ENCODE assay signal across 8 mouse cellular contexts in the genomic region with DNA sequence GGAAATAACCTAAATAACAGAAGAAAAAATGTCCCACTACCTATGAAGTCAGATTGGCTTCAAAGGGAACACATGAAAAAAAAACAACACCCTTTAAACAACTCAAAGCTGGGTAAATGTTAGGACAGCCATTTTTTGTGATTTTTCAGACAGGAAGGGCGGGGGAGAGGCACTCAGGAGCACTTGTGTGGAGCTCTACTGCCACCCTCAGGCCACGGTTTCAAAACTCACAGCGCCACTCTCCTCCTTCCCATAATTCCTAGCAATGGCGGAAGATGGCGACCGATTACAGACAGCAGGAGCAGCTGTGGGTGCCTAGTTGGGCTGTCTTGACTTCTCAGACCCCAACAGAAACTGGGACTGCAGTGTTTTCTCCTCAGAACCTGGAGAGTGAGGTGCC.
A peak's percentile ranks its signal among the peaks of the same experiment; 100 is the strongest.
DNase-seq lines count a peak whose midpoint lies in the region; ATAC-seq and TF ChIP-seq lines count a peak whose summit lies in the region.

No protein-coding gene starts in this region.

- DNase-seq in kidney, postnatal 0 days (ENCODE audit: low spot score), result peak; percentile 29
- no peak for DNase-seq in kidney, adult 9 months
- no peak for DNase-seq in ES-E14 (ENCODE audit: low read depth, low spot score)
- DNase-seq in embryonic facial prominence, embryonic 14.5 days (ENCODE audit: low spot score), result peak; percentile 57
- DNase-seq in lung, postnatal 0 days (ENCODE audit: low spot score), result peak; percentile 63
- DNase-seq in testis, postnatal 10 days (ENCODE audit: low spot score), result no peak
- DNase-seq in adrenal gland, postnatal 36 days, result no peak

- no peak overlapping the region for H3K9ac ChIP-seq in kidney, postnatal 0 days (ENCODE audit: low read depth, low read length)
- H3K9ac ChIP-seq in ES-E14 (ENCODE audit: insufficient read depth, low read depth, low read length, poor library complexity, severe bottlenecking), result peak overlapping the region; percentile 56; the same call in 1 of the 2 replicates
- H3K9ac ChIP-seq in embryonic facial prominence, embryonic 14.5 days (ENCODE audit: low read depth, low read length), result no peak overlapping the region
- no peak overlapping the region for H3K9ac ChIP-seq in hindbrain, embryonic 13.5 days
- no peak overlapping the region for H3K9ac ChIP-seq in lung, postnatal 0 days (replicated peaks; ENCODE audit: low read depth)

- no peak for ATAC-seq in kidney, postnatal 0 days (replicated peaks; ENCODE audit: low FRiP score, low read depth)
- no peak for ATAC-seq in embryonic facial prominence, embryonic 14.5 days (ENCODE audit: low read depth)
- ATAC-seq in hindbrain, embryonic 13.5 days (ENCODE audit: low FRiP score), result no peak
- peak; percentile 55; the same call in 1 of the 2 replicates for ATAC-seq in lung, postnatal 0 days

- in situ Hi-C loops in ES-E14 (cut with MboI; ENCODE audit: low sequenced_read_pairs in 2 of 2, unreplicated experiment in 2 of 2), result no loop called here

- H3K27me3 ChIP-seq in kidney, postnatal 0 days (ENCODE audit: insufficient read depth, low read length), result no peaks in the 10 kb centered on the region
- H3K27me3 ChIP-seq in embryonic facial prominence, embryonic 14.5 days (replicated peaks; ENCODE audit: control insufficient read depth, insufficient read depth, low read length), result no peaks in the 10 kb centered on the region
- H3K27me3 ChIP-seq in hindbrain, embryonic 13.5 days, result no peaks in the 10 kb centered on the region
- H3K27me3 ChIP-seq in lung, postnatal 0 days (replicated peaks; ENCODE audit: insufficient read depth, low read length), result no peaks in the 10 kb centered on the region

- no peak overlapping the region for H3K27ac ChIP-seq in kidney, postnatal 0 days
- H3K27ac ChIP-seq in ES-E14 (ENCODE audit: insufficient read depth, low read depth, low read length, poor library complexity, severe bottlenecking), result peak overlapping the region; percentile 40; the same call in 1 of the 2 replicates
- H3K27ac ChIP-seq in embryonic facial prominence, embryonic 14.5 days (replicated peaks; ENCODE audit: low read depth, low read length), result no peak overlapping the region
- peak overlapping the region; percentile 48; the same call in 1 of the 2 replicates for H3K27ac ChIP-seq in hindbrain, embryonic 13.5 days
- no peak overlapping the region for H3K27ac ChIP-seq in lung, postnatal 0 days (ENCODE audit: low read length)

- no peaks in the 10 kb centered on the region for H3K9me3 ChIP-seq in kidney, postnatal 0 days (replicated peaks; ENCODE audit: low read length)
- no peaks in the 10 kb centered on the region for H3K9me3 ChIP-seq in ES-E14 (ENCODE audit: control insufficient read depth, insufficient read depth, low read depth, low read length)
- H3K9me3 ChIP-seq in embryonic facial prominence, embryonic 14.5 days (ENCODE audit: control insufficient read depth, low read length), result no peaks in the 10 kb centered on the region
- H3K9me3 ChIP-seq in hindbrain, embryonic 13.5 days, result no peaks in the 10 kb centered on the region
- no peaks in the 10 kb centered on the region for H3K9me3 ChIP-seq in lung, postnatal 0 days (ENCODE audit: low read length)

- 56% methylated on average over 6 of the region's 6 CpGs for WGBS in kidney, postnatal 0 days
- 52% methylated on average over 6 of the region's 6 CpGs for WGBS in embryonic facial prominence, embryonic 14.5 days
- WGBS in hindbrain, embryonic 13.5 days, result 73% methylated on average over 6 of the region's 6 CpGs
- WGBS in lung, postnatal 0 days, result 78% methylated on average over 6 of the region's 6 CpGs

- no peaks in the 10 kb centered on the region for H3K4me1 ChIP-seq in kidney, postnatal 0 days (replicated peaks; ENCODE audit: insufficient read depth, low read length)
- no peaks in the 10 kb centered on the region for H3K4me1 ChIP-seq in ES-E14 (ENCODE audit: control insufficient read depth in 2 of 2, insufficient read depth in 2 of 2, low read length in 2 of 2, poor library complexity in 1 of 2)
- no peaks in the 10 kb centered on the region for H3K4me1 ChIP-seq in embryonic facial prominence, embryonic 14.5 days (ENCODE audit: control insufficient read depth, insufficient read depth, low read length)
- no peaks in the 10 kb centered on the region for H3K4me1 ChIP-seq in hindbrain, embryonic 13.5 days (replicated peaks)
- no peaks in the 10 kb centered on the region for H3K4me1 ChIP-seq in lung, postnatal 0 days (ENCODE audit: insufficient read depth, low read depth, low read length)

- H3K36me3 ChIP-seq in kidney, postnatal 0 days (ENCODE audit: insufficient read depth, low read length), result peaks cover 9% of the 10 kb centered on the region; the same call in 1 of the 2 replicates
- H3K36me3 ChIP-seq in ES-E14 (ENCODE audit: control insufficient read depth, insufficient read depth, low read length, poor library complexity, severe bottlenecking), result peaks cover 15% of the 10 kb centered on the region
- no peaks in the 10 kb centered on the region for H3K36me3 ChIP-seq in embryonic facial prominence, embryonic 14.5 days (ENCODE audit: control insufficient read depth, insufficient read depth, low read length)
- H3K36me3 ChIP-seq in hindbrain, embryonic 13.5 days, result peaks cover 31% of the 10 kb centered on the region
- no peaks in the 10 kb centered on the region for H3K36me3 ChIP-seq in lung, postnatal 0 days (ENCODE audit: insufficient read depth, low read length)

- 0 out of 2 replicates have a peak overlapping the region, but pooled peaks have one; percentile 9 for H3K4me3 ChIP-seq in kidney, postnatal 0 days (replicated peaks; ENCODE audit: low read depth, low read length)
- peak overlapping the region; percentile 31 to 46; a peak in 3 of 4 replicates for H3K4me3 ChIP-seq in ES-E14 (ENCODE audit: insufficient read depth in 1 of 2, low read depth in 1 of 2, low read length in 2 of 2, poor library complexity in 1 of 2, severe bottlenecking in 1 of 2)
- H3K4me3 ChIP-seq in embryonic facial prominence, embryonic 14.5 days (ENCODE audit: low read depth, low read length), result no peak overlapping the region
- H3K4me3 ChIP-seq in hindbrain, embryonic 13.5 days, result no peak overlapping the region
- H3K4me3 ChIP-seq in lung, postnatal 0 days (ENCODE audit: low read depth, low read length), result peak overlapping the region; percentile 3; the same call in 1 of the 2 replicates

- peak; percentile 70 for TF ChIP-seq CTCF in kidney, postnatal 0 days (IDR thresholded peaks at IDR 0.05; ENCODE audit: low read depth)
- TF ChIP-seq CTCF in lung, postnatal 0 days (IDR thresholded peaks at IDR 0.05), result peak; percentile 77

- peak overlapping the region; percentile 27; the same call in 1 of the 2 replicates for H3K4me2 ChIP-seq in kidney, postnatal 0 days (ENCODE audit: low read length)
- H3K4me2 ChIP-seq in embryonic facial prominence, embryonic 14.5 days (ENCODE audit: low read depth, low read length), result no peak overlapping the region
- H3K4me2 ChIP-seq in hindbrain, embryonic 13.5 days, result peak overlapping the region; percentile 13; the same call in 1 of the 2 replicates
- H3K4me2 ChIP-seq in lung, postnatal 0 days (replicated peaks; ENCODE audit: low read depth, low read length), result no peak overlapping the region

- no peak for TF ChIP-seq EP300 in lung, postnatal 0 days (IDR thresholded peaks at IDR 0.05)

TF ChIP-seq in ES-E14, 5 proteins besides CTCF, POLR2A, EP300 and RAD21:
- TF ChIP-seq ZNF384 (IDR thresholded peaks at IDR 0.05; ENCODE audit: low read depth, low read length), result peak; percentile 99
- TF ChIP-seq HCFC1 (IDR thresholded peaks at IDR 0.05; ENCODE audit: borderline replicate concordance, insufficient read depth, low read length), result peak; percentile 73; the same call in 1 of the 2 replicates
- TF ChIP-seq ZC3H11A (IDR thresholded peaks at IDR 0.05; ENCODE audit: borderline replicate concordance, low read depth, low read length), result no peak
- TF ChIP-seq CHD2 (IDR thresholded peaks at IDR 0.05; ENCODE audit: low read depth, low read length), result no peak
- TF ChIP-seq MAFK (IDR thresholded peaks at IDR 0.05; ENCODE audit: insufficient read depth, low read depth, low read length), result no peak

Comparison
In these comparisons a context has a peak if more than half of its experiments do, and no peak if none do; other contexts are left out.
1. DNase-seq: peak in kidney, postnatal 0 days (single experiment), embryonic facial prominence, embryonic 14.5 days (single experiment) and lung, postnatal 0 days (single experiment); none in kidney, adult 9 months (single experiment), ES-E14 (single experiment), testis, postnatal 10 days (single experiment) and adrenal gland, postnatal 36 days (0 of 2).
2. H3K27ac ChIP-seq: peak in ES-E14 (single experiment) and hindbrain, embryonic 13.5 days (single experiment); none in kidney, postnatal 0 days (single experiment), embryonic facial prominence, embryonic 14.5 days (single experiment) and lung, postnatal 0 days (single experiment).
3. H3K4me2 ChIP-seq: peak in kidney, postnatal 0 days (single experiment) and hindbrain, embryonic 13.5 days (single experiment); none in embryonic facial prominence, embryonic 14.5 days (single experiment) and lung, postnatal 0 days (single experiment).
4. H3K4me3 ChIP-seq: peak in kidney, postnatal 0 days (single experiment), ES-E14 (2 of 2) and lung, postnatal 0 days (single experiment); none in embryonic facial prominence, embryonic 14.5 days (single experiment) and hindbrain, embryonic 13.5 days (single experiment).